Mouse (Mus musculus) small intestine, adult 2 months (tissue): ENCODE data around the gene Papss1. TPM values are rescaled to one million over a fixed set of nuclear protein-coding genes. Genes with fewer than 3 reads are reported as not detected.
"Not testable (repeated sequence)": the region's sequence is repeated elsewhere in the genome, so short reads cannot be mapped to it uniquely, and the experiment has no call there.

Experiments used
- H3K27ac ChIP-seq: fragments of 200-500 bp; 2 replicates; pipeline ENCODE4 v1.5.1; 2012; ENCODE audit warnings: low read depth, low read length, control low read depth, inconsistent platforms; ENCODE audit not compliant: insufficient read depth
- H3K27me3 ChIP-seq: fragments of 200-500 bp; 2 replicates; pipeline ENCODE4 v1.6.1; 2012; ENCODE audit warnings: mild to moderate bottlenecking, moderate library complexity, low read length, inconsistent platforms; ENCODE audit not compliant: control insufficient read depth, insufficient read depth
- H3K36me3 ChIP-seq: fragments of 200-500 bp; 2 replicates; pipeline ENCODE4 v1.6.1; 2012; ENCODE audit warnings: mild to moderate bottlenecking, low read length, control low read depth, inconsistent platforms; ENCODE audit not compliant: control insufficient read depth, insufficient read depth
- H3K4me1 ChIP-seq: fragments of 200-500 bp; 2 replicates; pipeline ENCODE4 v1.6.1; 2012; ENCODE audit warnings: low read length, inconsistent platforms, mixed read lengths; ENCODE audit not compliant: control insufficient read depth, insufficient read depth, insufficient read length
- H3K4me3 ChIP-seq: fragments of 200-500 bp; 2 replicates; pipeline ENCODE4 v1.5.1; 2012; ENCODE audit warnings: low read depth, mild to moderate bottlenecking, control low read depth, inconsistent platforms, low read length, moderate library complexity
- CTCF ChIP-seq: fragments of 200-500 bp; IDR thresholded peaks from 2 replicates; pipeline ENCODE4 v1.5.1; 2012; ENCODE audit warnings: low read depth, mild to moderate bottlenecking, control low read depth, inconsistent platforms, low read length, moderate library complexity, mixed read lengths; ENCODE audit not compliant: insufficient replicate concordance, insufficient read length; ENCODE audit errors: extremely low read depth
- POLR2A ChIP-seq: fragments of 200-500 bp; IDR thresholded peaks from 2 replicates; pipeline ENCODE4 v1.6.1; 2012; ENCODE audit warnings: low read depth, mild to moderate bottlenecking, control low read depth, inconsistent platforms, low read length, moderate library complexity
- WGBS: fragments of 180-500 bp; shearing (Covaris S2); methylation state at CpG from one replicate; pipeline ENCODE4 v1.1.7; 2018; 5-methylcytosine and 5-hydroxymethylcytosine counted together
- polyA plus RNA-seq: library from polyadenylated mRNA; depleted of rRNA; stranded (reverse); fragments of >200 nt; gene quantifications from 2 replicates; pipeline ENCODE4 v1.2.3, GENCODE M21; 2012

Papss1 gene
- polyA plus RNA-seq, 1 experiment, result 44.8 TPM

GRCm38 (mm10) chr3:131524779-131525178 lies 39.8 kb upstream of the Papss1 start:
- H3K27me3 ChIP-seq, result no peaks in the 10 kb centered on the region
- H3K27ac ChIP-seq, result no peak overlapping the region
- no peaks in the 10 kb centered on the region for H3K36me3 ChIP-seq
- 25% methylated on average over 11 of the region's 11 CpGs for WGBS
- TF ChIP-seq CTCF (peak; percentile 57; the same call in 1 of the 2 replicates), POLR2A (no peak)
- H3K4me3 ChIP-seq, result no peak overlapping the region
- peaks cover 5% of the 10 kb centered on the region; the same call in 1 of the 2 replicates for H3K4me1 ChIP-seq

GRCm38 (mm10) chr3:131525229-131525628 lies 39.3 kb upstream of the Papss1 start:
- 27% methylated on average over 3 of the region's 3 CpGs for WGBS
- Histone ChIP-seq H3K4me3 (no peak overlapping the region), H3K27ac (no peak overlapping the region), H3K4me1 (peaks cover 5% of the 10 kb centered on the region; the same call in 1 of the 2 replicates), H3K27me3 (no peaks in the 10 kb centered on the region), H3K36me3 (no peaks in the 10 kb centered on the region)
- TF ChIP-seq POLR2A (no peak), CTCF (no peak)

- TF ChIP-seq POLR2A (no peak), CTCF (no peak)
- Histone ChIP-seq H3K36me3 (no peaks in the 10 kb centered on the region), H3K27ac (no peak overlapping the region), H3K27me3 (no peaks in the 10 kb centered on the region), H3K4me3 (no peak overlapping the region), H3K4me1 (no peaks in the 10 kb centered on the region)
- 97% methylated on average over 13 of the region's 13 CpGs for WGBS
Measured at GRCm38 (mm10) chr3:131541244-131541942, 23.2 kb upstream of the Papss1 start.

- 93% methylated on average over 17 of the region's 17 CpGs for WGBS
- H3K4me3 ChIP-seq, H3K4me1 ChIP-seq, H3K36me3 ChIP-seq, H3K27me3 ChIP-seq, H3K27ac ChIP-seq: not testable (repeated sequence)
Measured at GRCm38 (mm10) chr3:131547562-131547961, 17.0 kb upstream of the Papss1 start.

- H3K36me3 ChIP-seq, result no peaks in the 10 kb centered on the region
- H3K4me3 ChIP-seq, result no peak overlapping the region
- WGBS, result 74% methylated on average over 4 of the region's 4 CpGs
- H3K4me1 ChIP-seq, result no peaks in the 10 kb centered on the region
- no peak for TF ChIP-seq POLR2A
- TF ChIP-seq CTCF, result no peak
- H3K27me3 ChIP-seq, result no peaks in the 10 kb centered on the region
- no peak overlapping the region for H3K27ac ChIP-seq
Measured at GRCm38 (mm10) chr3:131550046-131550445, 14.5 kb upstream of the Papss1 start.

- H3K36me3 ChIP-seq, result no peaks in the 10 kb centered on the region
- whole genome bisulfite sequencing, result 35% methylated on average over 9 of the region's 9 CpGs
- H3K4me3 ChIP-seq, result no peak overlapping the region
- no peak overlapping the region for H3K27ac ChIP-seq
- no peaks in the 10 kb centered on the region for H3K27me3 ChIP-seq
- no peaks in the 10 kb centered on the region for H3K4me1 ChIP-seq
- TF ChIP-seq CTCF, result no peak
Measured at GRCm38 (mm10) chr3:131552349-131553254, 12.0 kb upstream of the Papss1 start.

GRCm38 (mm10) chr3:131555771-131556170 lies 8.8 kb upstream of the Papss1 start:
- Histone ChIP-seq H3K4me1 (no peaks in the 10 kb centered on the region), H3K4me3 (no peak overlapping the region), H3K36me3 (no peaks in the 10 kb centered on the region), H3K27ac (no peak overlapping the region), H3K27me3 (no peaks in the 10 kb centered on the region)
- no peak for TF ChIP-seq CTCF
- TF ChIP-seq POLR2A, result no peak
